Mouse (Mus musculus) thymus, adult 2 months (tissue): ENCODE measurements around the gene Dhx33.

Experiments
- CTCF ChIP-seq: fragments of 200-500 bp; IDR thresholded peaks from 2 replicates; pipeline ENCODE4 v1.5.1; 2012; ENCODE audit warnings: mild to moderate bottlenecking, control low read depth, low read length, moderate library complexity, borderline replicate concordance; ENCODE audit not compliant: control insufficient read depth, poor library complexity, insufficient read depth; ENCODE audit errors: extremely low read depth
- POLR2A ChIP-seq: fragments of 200-500 bp; IDR thresholded peaks from 2 replicates; pipeline ENCODE4 v1.6.1; 2012; ENCODE audit warnings: mild to moderate bottlenecking, low read length, control low read depth, moderate library complexity; ENCODE audit not compliant: control insufficient read depth, poor library complexity, insufficient read depth; ENCODE audit errors: extremely low read depth

DNA sequence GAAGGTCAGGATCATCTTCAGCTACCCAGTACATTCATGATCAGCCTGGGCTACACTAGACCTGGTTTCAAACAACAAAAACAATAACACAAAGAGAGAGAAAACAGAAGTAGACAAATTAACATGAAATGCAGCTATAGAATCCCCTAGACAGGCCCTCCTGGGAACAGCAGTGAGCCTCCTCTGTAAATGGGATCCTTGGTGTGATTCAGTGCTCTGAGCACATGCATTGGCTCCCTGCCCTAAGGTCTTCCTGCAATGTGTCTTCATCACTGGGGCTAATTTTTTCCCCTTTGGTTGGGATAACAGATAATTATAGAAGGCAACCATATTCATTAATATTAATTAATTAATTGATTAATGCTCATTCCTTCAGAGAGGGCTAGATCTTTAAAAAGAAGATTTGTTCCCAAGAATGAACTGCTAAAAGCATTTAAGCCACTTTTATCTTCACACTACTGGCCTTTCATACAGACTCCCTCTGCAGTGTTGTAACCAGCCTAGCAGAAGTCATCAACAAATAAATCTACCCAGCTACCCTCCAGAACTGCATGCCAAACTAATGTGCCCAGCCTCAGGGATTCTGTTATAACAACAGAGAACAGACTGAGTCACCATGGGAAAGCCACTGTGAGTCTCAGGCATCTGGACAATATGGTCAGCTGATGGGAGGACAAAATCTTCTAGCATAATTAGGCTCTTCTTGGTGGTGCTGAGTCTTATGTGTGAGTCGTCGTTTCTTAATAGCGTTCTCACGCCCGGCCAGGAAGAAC is 35.5 kb upstream of the Dhx33 start:
- no peak for TF ChIP-seq POLR2A
- no peak for TF ChIP-seq CTCF
